Mouse (Mus musculus) lung, postnatal 10 days (tissue): ENCODE data around the gene Lman2l.

Experiments
- DNase-seq: peaks from one replicate; pipeline ENCODE4 v3.0.0; 2021

The Lman2l gene

DNA sequence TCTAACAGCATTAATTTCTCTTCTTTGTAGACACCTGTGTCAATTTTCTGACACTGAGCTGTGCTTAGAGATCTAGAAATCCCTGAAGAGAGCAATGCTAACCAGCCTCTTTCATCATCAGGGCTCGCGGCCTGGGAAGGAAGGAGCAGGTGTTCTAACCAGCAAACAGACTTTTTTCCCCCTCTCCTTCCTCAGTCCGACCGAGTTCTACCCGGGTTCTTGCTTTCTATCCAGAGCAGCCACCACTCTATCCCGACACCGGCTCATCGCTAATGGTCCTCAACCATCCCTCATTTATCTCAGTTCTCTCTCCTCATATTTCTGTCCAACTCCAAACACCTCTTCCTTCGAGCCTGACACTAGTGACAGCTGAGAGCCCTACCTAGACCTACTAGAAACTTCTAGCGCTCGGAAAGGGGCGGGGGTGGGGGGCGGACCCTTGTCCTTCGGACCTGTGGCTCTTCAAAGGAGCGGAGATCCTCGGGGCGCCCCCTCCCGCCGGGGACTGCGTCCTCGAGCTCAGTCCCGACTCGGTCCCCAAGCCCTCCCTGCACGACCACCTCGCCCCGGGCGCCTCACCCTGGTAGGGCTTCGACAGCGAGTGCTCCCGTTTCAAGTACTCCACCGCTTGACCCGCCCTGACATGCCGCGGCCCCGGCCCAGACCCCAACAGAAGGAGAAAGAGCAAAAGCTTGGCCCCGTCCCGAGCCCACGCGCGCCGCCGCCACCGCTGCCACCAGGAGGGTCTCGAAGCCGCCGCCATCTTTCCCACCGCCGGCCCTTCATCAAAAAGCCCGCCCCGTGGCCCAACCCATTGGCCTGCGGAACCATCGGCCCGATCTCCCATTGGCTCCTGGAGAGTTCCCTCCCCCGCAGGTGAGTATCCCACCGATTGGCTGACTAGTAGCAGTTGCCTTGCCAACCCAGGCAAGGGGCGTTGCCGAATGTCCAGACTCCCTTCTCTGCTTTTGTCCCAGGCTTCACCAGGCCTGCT, at the start of gene Lman2l:
Gene Lman2l, minus strand, starts transcription at position 801 of the 994 bp plus-strand sequence.
- DNase-seq = peak; percentile 98

DNA sequence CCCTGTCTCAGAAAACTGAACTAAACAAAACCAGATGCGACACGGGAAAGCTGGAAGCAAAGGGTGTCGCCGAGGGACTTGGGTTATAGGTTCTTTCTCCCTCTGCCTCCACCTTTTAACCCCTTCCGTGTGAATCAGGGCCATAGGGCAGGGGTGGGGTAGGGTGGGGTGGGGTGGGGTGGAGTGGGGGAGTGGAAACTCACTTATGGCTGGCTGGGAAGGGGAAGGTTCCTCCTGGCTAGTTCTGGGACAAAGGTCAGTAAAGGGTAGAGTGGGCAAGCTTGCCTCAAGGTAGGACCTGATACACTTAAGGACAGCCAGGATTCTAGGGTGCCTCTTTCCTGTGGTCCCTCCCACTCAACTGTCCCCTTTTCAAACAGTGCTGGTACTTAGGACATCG, 48.2 kb upstream of the Lman2l start:
- no peak for DNase-seq

DNA sequence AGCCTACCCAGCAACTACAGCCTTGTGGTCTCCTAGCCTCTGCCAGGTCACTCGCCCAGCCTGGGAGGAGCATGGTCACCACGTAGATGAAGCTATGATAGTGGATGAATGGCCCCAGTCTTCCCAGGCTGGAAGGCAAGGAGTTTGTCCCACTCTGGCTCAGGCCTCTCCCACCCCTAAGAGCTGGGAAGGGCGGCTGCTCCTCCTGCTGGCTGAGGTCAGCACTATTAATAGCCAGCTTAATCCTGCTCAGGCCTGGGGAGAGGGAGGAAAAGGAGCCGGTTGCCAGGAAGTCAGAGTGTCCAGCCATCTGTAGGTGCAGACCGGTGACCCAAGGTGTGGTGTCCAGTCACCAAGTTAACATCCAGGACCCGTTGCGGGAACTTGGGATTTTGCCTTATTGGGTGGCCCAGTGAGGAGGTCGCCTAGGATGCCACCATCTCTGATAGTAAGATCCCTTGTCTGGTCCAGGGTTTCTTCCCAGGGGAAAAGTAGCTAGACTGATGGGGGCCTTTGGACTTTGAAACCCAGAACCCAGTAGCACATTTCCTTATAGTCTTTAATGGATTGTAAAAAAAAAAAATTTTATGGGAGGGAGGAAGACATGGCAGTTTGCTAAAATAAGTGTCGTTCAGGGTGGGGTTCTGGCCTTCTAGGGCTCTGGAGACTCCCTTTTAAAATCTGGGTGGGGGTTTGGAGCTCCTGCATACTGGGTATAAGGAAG, 47.5 kb upstream of the Lman2l start:
- peak; percentile 83 for DNase-seq

DNA sequence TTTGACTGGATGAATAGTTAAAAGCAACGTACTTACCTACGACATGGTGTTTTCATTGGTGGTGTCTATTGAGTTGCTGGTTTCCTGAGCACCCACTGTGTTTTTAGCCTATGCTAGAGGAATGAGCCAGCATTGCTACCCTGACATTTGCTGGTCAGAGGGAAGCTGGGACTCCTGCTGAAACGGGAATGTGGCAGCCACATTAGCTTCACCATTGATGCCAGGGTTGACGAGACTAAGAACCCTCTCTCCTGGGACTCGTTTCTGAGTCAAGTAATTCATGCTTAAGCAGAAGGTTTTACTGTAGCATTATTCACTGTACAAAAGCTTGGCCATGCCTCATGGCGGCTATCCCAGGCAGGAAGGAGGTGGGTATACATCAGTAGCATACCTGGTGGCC, 44.6 kb upstream of the Lman2l start:
- DNase-seq = no peak

DNA sequence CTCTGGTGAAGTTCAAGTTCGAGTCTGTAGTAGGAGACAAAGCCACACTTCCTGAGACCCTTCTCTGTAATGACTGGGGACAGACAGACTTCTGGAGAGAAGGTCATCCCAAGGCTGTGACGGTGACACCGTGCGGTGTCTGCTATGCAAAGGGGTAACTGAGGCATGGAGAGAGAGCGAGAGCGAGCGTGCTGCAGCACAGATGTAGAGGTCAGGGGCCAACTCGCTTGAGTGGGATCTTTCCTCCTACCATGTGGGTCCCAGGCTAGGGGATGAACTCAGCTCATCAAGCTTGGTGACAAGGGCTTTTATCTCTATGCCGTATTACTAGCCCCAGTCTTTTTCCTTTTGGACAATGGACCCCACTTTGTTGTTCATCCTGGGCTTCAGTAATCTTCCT, 42.0 kb upstream of the Lman2l start:
- DNase-seq = no peak

DNA sequence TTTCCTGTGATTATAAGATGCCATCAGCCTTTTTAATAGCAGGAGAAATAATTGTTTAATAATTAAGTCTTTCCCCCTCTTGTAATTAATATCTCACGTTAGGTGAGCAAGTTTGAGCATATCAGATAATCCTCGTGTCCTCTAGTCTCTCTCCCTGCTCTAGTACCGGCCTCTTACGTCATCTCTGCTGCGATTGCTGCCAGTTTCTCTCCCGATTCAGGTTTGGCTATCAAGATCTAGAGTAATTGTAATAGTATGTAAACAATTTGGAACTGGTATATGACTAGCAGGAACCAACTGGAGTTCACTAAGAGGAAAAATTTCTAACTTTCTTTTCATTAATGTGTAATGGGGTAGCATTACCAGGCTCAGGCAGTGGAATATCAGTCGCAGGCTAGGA, 40.0 kb upstream of the Lman2l start:
- DNase-seq = no peak

DNA sequence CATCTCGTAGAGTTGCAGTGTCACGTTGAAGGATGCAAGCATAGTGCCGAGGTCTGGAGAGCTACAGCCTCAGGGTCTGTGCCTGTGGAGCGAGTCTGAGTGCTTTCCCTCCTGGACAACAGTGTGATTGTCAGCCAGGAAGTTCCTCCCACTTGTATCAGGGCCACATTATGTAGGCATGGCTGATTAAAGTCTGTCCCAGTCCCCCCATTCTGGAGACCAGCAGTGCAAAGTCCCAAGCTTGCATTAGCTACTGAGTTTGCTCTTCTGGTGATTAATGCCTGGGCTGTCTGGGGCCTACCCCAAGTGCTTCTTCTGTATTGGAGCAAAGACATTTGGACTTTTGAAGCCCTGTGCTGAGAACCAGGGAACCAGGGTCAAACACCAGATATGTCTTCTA, 38.8 kb upstream of the Lman2l start:
- DNase-seq = no peak

DNA sequence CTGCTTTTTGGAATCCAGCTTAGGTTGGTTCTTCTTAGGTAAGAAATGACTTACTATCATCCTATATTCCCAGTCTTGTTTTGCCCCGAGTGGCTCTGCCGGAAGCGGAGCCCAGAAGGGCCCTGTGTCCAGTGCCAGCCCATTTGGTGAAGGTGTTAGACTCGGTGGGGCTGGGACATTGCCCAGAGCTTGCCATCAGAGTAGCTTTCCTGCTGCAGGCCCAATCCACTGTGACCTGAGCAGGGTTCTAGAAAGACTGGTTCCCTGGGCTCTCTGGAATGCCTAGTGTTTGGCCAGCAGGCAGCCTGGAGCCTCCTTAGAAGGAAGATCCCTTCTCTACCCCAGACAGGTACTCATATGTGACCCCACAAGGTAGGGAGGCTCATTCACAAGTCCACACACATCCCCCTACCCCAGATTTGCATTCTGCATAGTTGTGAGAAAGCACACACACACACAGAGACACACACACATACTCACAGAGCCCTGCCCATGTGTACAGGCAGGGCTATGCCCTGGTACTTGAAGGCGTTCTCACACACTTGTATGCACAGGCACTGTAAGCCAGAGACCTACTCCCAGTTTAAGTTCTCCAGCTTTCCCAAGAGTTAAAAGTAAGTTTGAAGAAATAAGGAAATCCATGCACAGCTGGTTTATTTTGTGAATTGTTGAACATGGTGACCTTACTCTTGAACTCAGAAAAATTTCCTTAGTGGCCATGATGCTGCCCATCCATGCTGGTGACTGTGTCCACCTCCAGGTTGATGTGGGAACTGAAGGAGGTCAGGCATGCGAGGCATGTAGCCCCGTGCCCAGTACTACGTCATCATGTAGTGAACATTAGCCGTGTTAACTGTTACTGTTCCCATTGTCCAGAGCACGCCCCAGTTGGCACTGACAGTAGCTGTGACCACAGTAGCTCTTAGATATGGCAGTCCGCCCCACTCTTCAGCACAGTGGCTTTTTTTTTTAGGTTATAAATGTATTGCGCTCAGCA, 35.1 kb upstream of the Lman2l start:
- peak; percentile 35 for DNase-seq

DNA sequence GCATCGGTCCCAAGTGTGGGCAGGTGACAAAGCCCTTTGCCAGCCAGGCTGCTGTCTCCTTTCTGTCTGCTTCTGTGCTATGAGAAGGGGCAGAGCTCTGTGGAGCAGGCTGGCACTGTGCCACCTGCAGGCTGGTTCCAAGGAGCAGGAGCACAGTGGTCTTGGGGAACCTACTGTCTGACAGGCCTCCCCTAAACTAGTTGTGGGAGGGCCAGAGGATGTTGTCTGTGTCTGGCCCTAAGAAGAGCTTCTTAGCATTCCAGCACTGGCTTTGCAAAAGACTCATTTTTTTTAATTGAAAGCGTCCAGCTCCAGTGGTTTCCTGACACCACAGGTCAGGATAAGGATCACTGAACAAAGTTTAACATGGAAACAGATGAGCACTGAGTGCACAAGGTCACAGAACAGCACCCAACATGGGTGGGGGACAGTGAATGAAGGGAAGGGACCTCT, 33.3 kb upstream of the Lman2l start:
- no peak for DNase-seq

DNA sequence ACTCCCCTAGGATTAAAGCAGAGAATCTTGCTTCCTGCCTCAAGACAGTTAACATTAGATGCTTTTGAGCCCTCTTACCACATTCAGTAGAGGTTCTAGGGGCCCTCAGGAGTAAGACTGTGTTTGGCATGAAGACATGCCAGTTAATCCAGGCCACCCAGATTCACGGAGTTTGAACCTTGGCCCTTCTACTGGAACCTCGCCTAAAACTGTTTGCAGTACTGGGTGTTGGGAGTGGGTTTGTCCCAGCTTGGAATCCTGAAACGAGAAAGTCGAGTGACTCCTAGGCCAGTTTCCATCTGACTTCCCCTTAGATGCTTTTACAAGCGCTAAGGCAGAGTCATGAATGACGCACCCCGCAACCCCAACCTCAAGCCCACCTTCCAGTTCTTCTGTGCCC, 31.4 kb upstream of the Lman2l start:
- no peak for DNase-seq

DNA sequence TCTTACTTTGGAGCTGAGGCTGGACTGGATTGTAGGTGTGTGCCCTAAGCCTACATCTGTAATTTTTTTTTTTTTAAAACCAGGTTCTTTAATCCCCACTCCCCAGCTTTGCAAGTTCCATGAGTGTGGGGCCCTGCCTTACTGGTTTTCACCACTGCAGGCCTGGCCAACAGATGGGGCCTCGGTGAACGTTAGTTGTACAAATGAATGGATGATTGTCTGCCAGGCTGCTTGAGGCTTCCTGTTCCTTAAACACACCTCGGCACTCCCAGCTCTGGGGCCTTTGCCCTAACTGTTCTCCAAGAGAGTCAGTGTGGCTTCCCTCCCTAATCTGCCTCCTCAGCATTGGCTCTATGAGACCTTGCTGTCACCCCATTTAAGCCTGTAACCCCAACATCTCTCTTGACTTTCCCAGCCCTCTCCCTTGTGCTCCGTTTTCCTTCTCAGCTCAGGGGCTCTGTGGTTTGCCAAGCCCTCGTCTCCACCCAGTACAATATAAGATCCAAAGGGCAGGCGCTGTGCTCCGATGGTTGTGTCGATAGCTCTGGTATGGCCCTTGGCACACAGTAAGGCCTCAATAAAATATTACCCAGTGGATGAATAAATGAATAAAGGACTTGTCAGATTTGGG, 30.5 kb upstream of the Lman2l start:
- no peak for DNase-seq

DNA sequence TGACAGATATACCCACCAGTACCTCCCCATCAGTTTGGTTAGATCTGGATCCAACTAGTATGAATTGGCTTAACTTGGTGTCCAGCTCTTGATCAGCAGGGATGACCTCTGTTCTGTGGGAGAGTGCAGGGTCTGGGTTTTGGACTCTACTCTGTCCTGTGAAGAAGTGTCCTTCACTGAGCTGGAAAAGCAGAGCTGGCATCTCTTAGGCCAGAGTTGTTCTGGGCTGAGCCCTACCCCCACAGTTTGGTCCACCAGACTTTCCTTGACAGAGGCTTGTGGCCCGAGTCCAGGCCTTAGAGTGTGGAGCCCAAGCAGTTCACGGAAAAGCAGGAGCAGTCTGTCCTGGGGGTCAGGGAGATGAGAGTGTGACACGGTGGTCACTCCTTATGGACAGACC, 29.6 kb upstream of the Lman2l start:
- no peak for DNase-seq

DNA sequence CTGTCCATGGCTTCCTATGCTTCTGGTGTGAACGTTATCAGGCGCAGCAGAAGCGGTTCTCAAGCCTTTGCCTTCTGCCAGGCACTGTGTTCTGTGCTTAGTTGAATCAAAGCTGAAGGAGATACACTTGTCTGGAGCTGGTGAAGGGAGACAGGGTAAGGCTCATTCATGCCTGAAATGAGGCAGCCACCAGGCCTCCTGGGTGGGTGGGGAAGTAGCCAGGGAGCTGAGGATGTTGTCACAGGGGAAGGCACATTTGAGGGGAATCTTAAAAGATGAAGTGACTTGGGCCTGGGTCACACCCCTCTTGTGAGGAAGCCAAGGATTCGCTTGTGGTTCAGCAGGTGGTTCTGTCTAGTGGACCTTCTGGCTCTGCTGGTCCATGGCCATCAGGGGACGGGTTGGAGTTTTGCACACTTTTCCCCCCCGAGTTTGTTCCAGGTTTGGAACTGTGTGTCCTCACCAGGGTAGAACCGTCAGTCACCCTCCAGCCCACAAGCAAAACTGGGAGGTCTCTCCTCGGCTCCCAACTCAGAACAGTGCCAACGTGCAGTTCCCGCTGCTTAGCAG, 28.2 kb upstream of the Lman2l start:
- DNase-seq = no peak

DNA sequence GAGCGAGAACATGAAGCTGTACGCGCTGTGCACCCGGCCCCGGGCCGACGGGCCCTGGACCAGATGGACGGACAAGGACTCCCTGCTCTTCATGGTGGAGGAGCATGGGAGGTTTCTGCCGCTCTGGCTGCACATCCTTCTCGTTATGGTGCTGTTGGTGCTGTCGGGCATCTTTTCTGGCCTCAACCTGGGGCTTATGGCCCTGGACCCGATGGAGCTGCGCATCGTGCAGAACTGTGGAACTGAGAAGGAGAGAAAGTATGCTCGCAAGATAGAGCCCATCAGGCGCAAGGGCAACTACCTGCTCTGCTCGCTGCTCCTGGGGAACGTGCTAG, 27.0 kb upstream of the Lman2l start:
- DNase-seq = no peak

DNA sequence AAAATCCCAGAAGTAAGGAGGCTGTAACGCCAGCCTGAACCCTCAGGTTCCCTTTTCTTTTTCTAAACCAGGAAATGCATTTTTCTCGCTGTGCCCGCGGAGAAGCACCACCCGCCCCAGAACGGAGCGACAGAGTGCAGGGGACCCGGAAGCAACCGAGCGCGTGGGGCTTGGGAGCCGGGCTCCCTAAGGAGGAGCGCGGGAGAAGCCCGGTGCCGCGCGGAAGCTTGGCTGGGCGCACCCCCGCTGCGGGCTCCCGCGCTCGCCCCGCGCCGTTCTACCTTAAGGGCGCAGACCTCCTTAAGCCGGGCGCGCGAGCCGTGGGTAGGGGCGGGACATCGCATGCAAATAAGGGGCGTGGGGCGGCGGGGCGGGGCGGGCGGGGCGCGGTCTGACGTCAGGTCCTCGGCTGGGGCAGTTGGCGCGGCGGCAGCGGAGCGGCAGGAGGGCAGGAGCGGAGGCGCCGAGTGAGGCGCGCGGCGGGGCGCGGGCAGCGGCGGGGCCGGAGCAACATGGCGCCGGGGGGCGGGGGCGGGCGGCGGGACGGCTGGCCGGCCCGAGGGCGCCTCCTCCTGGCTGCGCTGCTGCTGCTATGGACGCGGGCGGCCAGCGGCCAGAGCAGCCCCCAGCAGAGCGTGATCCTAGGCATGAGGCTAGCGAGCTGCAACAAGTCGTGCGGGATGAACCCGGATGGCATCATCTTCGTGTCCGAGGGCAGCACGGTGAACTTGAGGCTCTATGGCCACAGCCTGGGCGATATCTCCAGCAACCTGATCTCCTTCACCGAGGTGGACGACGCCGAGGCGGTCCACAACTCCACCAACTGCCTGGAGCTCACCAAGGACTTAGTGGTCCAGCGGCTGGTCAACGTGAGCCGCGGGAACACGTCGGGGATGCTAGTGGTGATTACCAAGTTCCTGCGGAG, 26.4 kb upstream of the Lman2l start, which contains the start of gene Cnnm4:
Gene Cnnm4, plus strand, starts transcription at position 440 of the 925 bp plus-strand sequence.
- peak; percentile 90 for DNase-seq

DNA sequence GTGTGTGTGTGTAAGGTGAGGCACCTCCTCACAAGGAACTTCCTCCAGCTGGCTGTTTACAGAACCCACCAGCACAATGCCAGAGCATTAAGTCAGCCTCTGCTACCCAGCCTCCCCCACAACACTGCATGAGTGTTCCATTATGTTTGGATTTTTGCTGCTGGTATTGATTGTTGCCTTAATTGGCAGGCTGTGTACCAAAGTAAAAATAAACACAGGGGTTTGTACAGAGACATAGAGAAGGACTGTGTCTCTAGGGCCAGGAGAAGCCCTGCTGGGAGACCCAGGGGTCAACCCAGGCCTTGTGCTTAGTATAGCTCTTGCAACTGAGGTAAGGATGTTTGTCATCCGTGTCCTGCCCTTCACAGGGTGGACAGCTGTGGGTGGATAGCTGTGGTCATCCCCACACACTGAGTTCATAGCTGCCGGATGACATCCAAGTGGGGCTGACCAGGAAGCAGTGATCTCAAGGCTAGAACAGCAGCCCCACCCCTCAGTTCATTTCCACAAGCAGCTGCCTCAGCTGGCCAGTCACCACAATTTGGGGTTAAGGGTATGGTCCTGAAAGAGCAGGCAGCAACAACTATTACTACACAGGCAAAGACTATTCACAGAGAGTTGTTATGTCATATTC, 24.9 kb upstream of the Lman2l start:
- DNase-seq = no peak

DNA sequence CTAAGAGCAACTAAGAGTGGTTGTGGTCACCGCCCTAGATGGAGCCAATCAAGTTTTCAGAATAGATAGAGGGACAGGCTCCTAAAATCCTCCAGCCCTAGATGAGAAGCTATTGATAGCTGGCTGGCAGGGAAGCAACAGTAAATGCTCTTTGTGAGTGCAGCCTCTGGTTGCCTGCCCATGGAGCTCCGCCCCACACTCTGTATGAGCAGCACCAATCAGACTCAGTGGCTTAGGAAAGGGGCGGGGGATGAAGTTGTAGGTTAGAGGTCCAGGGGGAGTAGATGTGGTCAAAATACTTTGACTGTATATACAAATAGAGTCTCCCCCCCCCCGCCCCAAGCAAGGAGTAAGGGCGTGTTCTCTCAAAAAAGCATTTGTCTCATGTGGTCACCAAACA, 22.4 kb upstream of the Lman2l start:
- no peak for DNase-seq

DNA sequence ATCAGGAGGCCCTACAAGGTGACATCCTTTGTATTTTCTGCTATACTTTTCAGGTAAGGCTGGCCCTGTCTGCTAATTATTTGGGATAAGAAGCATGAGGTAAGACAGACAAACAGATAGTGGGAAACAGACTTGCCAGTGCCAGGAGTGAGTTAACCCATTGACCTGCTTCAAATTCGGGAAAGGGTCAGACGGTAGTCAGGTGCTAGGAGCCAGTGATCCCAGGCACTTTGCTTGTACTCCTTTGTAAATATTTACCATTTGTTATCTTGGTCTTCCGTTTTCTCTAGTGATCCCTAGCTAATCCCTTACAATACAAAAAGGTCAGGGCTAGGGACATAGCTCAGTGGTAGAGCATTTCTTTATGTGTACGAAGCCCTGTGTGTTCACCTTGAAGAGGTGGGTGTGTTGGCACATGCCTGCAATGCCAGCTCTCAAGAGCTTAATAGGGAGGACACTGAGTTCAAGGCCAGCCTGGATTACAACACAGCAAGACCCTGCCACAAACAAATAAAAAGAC, 20.6 kb upstream of the Lman2l start:
- DNase-seq = no peak

DNA sequence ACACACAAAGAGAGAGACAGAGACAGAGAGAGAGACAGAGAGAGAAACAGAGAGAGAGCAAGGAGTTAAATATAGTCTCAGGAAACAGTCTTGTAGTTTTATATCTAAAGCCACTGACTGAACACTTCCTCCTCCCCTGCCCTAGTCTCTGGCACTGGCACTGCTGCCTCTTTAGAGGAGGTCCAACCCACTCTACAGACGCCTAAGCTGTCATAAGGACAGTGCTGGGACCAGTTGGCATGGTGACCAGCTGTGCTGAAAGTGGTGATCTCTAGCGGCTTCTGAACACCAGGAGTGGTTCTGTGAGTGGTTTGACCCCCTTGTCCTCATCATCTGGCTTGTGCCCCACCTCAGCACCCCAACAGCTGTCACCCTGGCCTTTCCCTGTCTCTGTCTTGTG, 16.8 kb upstream of the Lman2l start:
- no peak for DNase-seq

DNA sequence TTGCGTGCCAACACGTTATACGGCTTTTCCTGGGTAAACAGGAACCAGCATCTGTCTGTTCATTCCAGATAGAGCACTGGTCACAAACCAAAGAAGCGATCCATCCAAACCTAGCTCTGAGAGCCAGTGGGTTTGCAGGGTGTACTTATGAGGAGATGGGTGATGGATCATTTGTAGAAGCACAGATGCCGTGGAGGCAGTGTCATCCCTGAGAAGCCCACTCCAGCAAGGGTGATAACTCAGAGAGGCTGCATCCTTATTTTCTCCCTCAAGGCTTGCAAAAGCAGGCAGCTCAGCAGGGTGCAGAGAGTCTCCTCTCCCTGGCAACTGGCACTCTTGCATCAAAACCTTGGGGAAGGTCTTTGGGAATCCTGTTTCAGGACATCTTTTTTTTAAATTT, 13.1 kb upstream of the Lman2l start:
- no peak for DNase-seq
